Mouse (Mus musculus) spleen, adult 2 months (tissue): ENCODE results near the gene Chpf.

ENCODE experiments used
- CTCF ChIP-seq: fragments of 200-500 bp; IDR thresholded peaks from 2 replicates; pipeline ENCODE4 v1.5.1; 2011; ENCODE audit warnings: mild to moderate bottlenecking, inconsistent platforms; ENCODE audit not compliant: insufficient read depth, insufficient read length, insufficient replicate concordance; ENCODE audit errors: extremely low read depth
- POLR2A ChIP-seq: fragments of 200-500 bp; IDR thresholded peaks from 2 replicates; pipeline ENCODE4 v1.6.1; 2011; ENCODE audit warnings: low read depth, low read length, inconsistent platforms

- TF ChIP-seq CTCF (no peak), POLR2A (no peak)
Measured at GRCm38 (mm10) chr1:75510154-75510553, 31.0 kb upstream of the Chpf start.
